Mouse (Mus musculus): ENCODE measurements around the gene Clcnkb.
A peak's percentile ranks its signal among the peaks of the same experiment; 100 is the strongest.

The Clcnkb gene

DNA sequence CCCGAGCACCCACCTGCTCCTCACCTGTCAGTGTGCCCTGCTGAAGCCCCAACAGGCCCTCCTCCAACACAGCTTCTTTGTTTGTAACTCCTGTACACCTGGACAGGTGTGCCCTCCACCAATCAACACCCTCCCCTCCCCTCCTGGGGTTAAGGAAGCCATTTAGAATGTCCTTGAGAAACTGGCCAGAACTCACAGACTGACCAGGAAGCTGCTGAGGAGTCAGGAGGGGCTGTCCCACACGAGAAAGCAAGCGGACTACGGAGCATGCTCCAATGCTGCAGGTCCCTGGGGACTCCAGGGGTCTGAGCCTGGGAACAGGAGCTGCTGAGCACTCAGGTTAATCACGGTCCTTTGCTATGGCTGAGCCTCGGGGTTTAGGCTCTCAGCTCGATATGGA is at the start of gene Clcnkb:
TSS of gene Clcnkb (minus strand) at position 91 of the 400 bp plus-strand sequence.
- no peak for DNase-seq (ENCODE audit: low spot score)

DNA sequence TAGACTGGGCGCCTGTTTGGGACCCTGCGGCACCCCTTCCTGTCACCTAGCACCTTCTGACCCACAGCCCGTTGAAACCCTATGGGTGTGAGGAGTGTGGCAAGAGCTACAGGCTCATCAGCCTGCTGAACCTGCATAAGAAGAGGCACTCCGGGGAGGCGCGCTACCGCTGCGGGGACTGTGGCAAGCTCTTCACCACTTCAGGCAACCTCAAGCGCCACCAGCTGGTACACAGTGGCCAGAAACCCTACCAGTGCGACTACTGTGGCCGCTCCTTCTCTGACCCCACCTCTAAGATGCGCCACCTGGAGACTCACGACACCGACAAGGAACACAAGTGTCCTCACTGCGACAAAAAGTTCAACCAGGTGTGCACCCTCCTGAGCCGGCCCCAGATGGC is 48.9 kb upstream of the Clcnkb start:
- no peak for DNase-seq (ENCODE audit: low spot score)

DNA sequence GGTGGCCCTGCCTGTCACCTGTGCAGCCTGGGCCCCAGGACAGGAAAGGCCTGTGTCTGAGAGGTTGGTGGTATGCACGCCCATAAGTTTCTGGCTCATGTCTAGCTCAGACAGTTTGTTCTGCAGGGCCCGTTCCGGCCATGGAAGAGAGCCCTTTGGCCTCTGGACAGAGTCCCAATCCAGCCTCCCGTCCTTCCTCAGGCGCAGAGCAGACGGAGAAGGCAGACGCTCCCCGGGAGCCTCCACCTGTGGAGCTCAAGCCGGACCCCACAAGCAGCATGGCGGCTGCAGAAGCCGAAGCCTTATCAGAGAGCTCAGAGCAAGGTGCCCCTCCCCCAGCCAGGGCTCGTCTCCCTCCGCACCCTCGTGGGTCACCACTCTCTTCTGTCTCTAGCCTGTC is 47.7 kb upstream of the Clcnkb start:
- DNase-seq (ENCODE audit: low spot score), result no peak

DNA sequence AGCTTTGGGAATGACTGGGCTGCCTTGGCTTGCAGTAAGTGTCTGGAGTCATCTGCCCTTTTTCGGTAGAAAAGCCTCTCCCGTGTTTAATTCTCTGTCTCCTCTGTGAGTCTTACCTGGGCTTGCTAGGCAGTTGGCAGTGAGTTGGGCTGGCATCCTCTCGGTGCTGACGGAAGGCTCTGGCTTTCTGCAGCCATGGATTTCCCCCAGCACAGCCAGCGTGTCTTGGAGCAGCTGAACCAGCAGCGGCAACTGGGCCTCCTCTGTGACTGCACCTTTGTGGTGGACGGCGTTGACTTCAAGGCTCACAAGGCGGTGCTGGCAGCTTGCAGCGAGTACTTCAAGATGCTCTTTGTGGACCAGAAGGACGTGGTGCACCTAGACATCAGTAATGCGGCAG is 45.8 kb upstream of the Clcnkb start:
- no peak for DNase-seq (ENCODE audit: low spot score)

DNA sequence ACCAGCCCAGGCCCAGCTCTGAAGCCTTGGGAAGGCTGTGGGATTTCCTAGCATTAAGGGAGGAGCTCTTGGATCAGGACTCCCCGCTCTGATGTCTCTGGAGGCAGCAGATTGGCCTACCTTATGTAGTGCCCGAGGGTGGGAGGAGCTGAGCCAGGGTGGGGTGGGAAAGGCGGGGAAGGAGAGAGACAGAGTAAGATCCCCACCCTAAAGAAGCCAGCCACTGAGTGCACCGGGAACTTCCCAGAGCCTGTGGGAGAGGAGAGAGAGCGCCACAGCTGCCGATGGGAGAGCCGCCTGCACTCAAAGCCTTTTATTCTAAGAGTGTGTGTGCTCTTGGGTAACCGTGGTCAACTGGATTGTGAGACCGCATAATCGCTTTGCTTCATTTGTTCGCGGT is 45.3 kb upstream of the Clcnkb start:
- DNase-seq (ENCODE audit: low spot score), result no peak

DNA sequence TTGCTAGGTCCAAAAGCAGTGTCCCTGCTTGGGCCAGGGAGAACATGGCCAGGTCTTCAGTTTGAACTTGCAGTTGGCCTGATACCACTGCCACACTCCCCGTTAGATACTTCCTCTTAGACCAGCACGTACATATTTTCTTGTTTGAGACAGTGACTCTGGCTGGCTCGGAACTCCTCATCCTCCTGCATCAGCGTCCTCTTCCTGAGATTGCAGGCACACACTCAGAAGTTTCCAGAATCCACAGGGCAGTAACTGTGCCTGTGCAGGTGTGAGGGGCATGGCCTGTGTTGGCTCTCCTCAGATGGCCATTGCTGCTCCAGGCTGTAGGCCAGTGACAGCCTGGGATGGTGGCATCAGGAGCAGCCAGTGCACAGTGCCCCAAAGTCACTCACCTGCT is 44.7 kb upstream of the Clcnkb start:
- no peak for DNase-seq (ENCODE audit: low spot score)

DNA sequence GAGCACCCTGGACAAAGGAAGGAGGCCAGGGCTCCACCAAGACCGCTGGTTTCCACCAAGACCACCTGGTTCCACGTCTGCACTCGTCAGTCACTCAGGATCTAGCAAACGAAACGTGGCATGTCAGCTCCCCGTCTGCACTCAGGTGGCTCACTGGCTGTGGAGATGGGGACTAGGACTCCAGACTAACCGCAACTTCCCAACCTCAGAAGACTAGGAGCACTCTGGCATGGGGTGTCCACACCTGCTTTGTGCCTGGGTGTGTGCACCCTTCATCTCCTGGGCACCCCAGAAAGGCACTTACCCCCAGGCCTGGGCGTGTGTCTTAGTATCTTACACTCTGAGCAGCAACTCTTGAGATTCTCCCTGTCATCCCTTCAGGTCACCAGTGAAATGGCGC is 44.0 kb upstream of the Clcnkb start:
- no peak for DNase-seq (ENCODE audit: low spot score)

DNA sequence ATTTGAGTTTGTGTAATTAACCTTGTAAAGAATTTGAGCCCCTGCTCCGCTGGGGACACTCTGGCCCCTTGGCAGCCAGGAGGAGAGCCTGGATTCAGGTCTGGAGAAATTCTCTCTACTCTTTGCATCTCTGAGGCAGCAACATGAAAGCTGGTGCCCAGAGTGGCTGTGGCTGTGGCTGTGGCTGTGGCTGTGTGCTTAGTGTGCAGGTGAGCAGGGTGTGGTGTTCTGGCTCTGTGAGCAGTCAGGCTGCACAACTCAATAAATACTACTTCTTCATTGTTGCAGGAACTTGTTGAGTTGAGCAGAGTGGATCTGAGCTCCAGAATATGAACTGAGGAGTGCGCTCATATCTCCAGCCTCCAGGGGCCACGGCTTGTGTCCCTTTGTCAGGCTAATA is 43.1 kb upstream of the Clcnkb start:
- no peak for DNase-seq (ENCODE audit: low spot score)

DNA sequence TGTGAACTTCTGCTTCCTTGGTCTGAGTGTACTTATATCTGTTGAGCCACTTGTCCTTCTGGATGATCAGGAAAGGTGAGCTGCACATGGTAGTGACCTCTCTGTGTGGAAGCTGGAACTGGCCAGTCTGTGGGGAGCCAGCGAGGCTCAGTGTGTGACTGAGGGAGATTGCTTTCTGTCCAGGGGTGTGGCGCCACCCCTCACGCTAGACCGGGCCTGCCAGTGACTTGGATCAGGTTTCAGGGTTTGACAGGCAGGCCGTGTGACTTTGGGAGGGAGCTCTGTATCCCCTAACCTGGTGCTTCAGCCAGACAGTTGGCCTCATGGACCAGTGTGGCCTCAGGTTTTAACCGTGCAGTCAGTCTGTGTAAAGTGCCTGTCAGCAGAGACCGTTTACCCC is 42.4 kb upstream of the Clcnkb start:
- DNase-seq (ENCODE audit: low spot score), result no peak

DNA sequence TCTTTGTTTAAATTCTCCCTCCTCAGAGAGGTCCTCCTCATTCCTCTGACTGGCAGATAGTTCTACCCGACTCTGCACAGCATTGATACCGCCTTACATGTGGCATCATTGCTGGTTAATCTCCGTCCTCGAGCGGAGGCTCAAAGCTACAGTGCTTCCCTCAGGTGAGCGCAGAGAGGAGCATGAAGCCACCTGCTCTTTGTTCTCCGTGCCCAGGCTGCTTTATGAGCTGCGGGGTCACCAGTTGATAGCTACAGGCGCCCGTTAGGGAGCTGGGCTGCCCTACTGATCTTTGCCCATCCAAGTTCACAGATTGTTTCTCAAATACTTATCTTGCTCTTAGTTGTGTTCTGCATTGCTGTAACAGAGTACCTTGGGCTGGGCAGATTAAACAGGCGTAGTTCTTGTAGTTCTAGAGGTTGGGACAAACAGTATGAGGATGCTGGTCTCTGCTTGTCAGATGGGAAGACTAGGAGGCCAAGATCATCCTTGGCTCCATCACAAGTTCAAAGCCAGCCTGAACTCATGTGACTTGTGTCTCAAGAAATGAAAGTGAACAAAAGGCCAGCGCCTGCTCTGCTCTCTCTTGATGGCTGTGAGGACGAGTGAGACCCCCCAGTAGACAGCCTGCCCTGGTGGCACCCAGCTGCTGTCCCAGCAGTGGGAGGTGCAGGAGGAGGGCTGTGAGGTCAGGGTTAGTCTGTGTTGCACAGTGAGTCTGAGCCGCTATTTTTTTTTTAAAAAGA is 40.6 kb upstream of the Clcnkb start:
- DNase-seq (ENCODE audit: low spot score), result no peak

DNA sequence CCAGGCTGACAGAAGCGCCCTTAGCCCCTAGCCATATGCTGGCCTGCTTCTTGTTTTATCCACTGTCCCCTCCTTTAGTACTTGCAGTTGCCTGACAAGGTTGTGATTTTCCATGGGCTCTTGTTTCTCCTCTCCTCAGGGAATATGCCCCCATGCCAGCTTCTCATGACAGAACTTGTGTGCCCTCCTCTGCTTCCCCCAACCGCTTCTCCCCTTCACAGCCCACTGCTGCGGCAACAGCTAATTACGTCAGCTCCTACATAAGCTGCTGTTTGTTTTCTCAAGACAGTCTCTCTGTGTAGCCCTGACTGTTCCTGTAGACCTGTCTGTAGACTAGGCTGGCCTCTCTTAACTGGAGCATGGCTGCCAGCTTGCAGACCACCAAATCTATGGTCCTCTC is 39.7 kb upstream of the Clcnkb start:
- DNase-seq (ENCODE audit: low spot score), result no peak

DNA sequence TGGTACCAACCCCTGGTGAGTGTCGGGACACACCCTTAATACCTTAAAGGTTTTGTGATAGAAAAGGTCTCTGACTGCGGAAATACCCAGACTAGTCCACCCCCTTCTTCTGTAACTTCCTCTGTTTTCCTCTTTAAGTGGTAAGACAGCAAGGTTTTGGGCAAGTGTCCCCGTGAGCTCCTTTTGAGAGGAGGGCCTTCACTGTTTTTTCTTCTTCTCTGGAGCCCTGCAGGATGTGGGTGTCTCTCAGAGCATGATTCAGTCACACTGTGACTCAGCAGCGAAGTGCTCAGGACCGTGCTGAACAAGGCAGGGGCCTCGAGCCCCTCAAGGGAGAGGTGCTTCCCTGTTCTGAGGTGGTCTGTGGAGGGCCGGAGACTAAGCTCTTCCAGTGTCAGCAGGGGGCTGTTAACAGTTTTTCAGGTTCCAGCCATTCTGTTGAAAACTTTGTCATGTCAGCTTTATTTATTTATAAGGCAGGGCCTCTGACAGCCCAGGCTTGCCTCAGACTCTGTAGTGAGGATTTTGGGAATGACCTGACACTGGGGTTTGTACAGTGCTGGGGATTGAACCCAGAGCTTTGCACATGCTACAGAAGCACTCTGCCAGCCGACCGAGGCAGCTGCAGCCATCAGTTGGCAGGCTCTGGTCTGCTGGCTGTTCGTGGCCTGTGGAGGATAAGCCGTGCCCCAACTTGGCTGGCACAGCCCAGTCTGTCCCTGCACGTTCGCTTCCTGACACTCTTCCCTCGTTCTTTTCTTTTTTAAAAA is 39.0 kb upstream of the Clcnkb start:
- DNase-seq (ENCODE audit: low spot score), result no peak

DNA sequence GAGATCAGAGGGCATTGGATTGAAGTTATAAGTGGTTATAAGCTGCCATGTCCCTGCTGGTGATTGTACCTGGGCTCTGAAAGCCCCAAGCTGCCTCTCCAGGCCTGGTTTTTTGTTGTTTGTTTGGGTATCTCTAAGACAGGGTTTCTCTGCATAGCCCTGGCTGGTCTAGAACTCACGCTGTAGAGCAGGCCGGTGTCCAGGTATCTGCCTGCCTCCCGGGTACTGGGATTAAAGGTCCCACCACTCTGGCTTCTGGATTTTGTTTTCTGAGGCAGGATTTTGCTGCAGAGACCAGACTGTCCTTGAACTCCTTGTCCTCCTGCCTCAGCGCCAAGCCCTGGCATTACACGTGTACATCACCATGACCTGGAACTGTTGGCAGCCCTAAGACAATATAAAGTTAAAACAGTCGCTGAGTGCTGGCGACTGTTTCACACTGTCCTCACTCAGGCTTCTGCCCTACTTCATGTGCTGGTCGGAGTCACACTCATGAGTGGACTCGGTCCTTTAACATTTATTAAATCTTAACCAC is 36.2 kb upstream of the Clcnkb start:
- no peak for DNase-seq (ENCODE audit: low spot score)

DNA sequence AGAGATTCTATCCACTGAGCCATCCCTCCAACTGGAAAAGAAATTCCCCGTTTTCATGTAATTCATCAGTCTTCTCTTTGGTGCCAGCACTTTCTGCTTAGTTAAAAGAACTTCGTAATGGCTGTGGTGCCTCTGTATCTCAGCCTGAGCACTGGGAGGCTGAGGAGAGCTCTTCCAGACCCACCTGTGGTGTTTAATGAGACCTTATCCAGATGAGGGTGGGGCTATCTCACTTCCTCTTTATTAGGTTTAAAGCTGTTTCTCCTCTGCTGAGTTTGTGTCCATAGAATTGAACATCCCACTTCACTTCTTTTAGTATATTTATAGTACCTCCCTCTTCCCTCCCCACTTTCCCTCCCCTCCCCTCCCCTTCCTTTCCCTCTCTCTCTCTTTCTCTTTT is 35.4 kb upstream of the Clcnkb start:
- DNase-seq (ENCODE audit: low spot score), result no peak

DNA sequence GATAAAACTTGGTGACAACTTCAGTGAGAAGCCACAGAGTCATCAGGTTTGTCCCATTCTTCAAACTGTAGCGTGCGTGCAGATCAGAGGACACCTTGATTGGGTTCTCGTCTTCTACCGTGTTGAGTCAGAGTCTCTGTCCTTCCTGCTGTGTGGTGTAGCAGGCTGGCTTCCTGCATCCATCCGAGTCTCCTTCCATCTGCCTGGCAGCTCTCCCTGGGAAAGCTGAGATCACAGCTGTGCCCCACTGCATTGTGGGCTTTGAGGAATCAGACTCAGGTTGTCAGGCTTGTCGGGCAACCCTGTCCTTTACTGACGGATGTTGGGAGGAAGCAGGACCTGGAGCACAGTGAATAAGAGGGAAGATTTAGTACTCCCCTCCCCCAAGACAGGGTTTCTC is 30.4 kb upstream of the Clcnkb start:
- DNase-seq (ENCODE audit: low spot score), result no peak

DNA sequence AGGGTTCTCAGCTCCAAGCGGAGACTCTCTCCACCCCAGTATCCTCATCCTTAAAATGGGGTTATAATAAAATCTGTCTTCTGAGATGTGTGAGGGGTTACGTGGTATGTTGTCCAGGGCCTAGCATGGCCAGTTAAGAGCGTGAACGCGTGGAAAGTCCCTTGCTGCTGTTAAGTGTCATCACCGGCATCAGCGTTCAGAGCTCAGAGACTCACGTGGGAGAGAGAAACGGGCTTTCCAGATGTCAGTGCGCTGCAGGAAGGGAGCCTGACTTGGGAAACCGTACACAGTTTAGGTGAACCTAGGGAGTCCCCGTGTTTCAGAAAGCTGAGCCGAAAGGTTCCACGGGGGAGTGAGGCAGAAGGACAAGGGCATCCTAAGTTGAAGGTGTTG is 29.5 kb upstream of the Clcnkb start:
- DNase-seq (ENCODE audit: low spot score), result no peak

DNA sequence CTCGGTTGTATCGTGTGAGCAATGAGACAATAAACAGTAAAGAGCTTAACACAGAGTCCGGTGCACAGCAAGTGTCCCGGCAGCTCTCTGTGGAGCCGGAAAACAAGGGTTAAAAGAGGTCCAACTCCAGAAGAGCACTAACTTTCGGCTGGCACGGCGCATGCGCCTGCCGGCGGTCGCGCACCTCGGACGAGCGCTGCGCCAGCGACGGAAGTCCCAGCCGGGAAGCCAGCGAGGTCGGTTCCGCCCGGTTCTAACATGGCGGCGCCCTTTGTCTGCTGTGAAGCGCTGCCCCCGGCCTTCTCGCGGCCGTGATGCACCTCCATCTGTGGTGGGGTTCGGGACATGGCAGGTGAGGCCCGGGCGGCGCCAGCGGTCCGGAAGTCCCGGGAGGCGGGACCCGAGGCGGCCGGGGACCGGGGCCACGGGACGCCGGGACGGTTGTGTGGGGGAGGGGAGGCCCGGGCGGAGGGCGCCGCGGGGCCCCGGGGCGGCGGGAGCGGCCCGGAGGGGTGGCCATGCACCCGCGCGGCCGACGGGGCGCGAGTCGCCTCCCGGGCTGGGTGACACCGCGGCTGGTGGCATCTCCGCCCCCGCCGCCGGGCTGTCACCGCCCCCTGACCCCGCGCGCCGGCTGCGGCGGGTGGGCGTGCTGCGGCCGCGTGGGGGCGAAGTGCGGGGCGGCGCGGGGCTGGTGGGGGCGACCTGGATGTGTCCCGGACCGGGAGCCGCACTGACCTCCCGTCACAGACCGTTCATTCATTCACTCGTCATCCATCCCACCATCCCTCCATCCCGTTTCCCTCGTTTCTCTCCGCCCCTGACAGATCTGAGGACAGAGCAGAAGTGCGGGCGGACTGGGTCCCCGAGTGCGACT is 28.9 kb upstream of the Clcnkb start, which contains the start of gene Zbtb17:
TSS of gene Zbtb17 (plus strand) at position 204 of the 877 bp plus-strand sequence.
- peak; percentile 81 for DNase-seq (ENCODE audit: low spot score)

DNA sequence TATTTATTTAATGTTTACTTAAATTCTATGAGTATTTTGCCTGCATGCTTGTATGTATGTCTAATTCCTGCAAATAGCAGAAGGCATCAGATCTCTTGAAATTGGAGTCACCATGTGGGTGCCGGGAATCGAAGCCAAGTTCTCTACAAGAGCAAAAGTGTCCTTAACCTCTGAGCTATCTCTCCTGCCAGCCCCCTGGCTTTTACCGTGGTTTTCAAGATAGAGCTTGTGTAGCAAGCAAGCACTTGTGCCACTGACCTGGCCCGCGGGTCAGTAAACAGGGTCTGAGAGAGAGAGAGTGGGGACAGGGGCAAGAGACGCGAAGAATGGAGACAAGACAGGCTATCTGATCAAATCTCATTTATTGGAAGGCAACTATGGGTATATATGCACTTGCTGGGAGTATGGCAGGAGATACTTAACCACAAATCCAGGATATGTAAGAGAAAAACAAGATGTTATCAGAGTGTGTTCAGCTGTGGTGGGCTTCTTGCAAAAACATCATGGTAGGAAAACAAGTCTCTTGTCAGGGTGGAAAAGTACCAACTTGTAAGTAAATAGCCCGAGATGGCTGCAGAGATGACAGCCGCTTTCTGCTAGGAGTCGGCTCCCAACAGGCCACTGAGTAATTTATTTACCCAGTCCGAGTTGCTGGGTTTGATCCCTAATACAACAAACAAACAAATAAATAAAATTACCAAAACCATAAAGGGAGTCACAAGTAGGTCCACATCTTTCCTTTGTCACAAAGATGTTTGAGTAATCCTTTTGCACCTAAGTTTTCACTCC is 28.0 kb upstream of the Clcnkb start:
- DNase-seq (ENCODE audit: low spot score), result no peak

DNA sequence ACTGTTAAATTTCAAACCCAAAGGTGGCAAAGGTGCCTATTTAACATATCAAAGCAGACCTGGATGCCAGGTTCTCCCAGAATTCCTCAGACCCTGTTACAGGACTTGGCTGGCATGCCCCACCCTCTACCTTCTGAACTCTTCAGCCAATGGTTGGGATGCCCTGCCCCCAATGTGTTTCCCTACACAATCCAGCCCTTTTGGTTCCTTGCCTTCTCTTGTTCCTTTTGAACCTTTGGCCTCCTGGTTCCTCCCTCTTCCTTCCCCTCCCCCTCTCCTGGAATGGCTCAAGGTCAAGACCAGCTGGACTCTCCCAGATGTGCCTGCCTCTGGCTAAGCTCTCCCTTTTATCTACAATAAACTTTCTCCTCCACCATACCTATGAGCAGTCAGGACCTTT is 25.1 kb upstream of the Clcnkb start:
- no peak for DNase-seq (ENCODE audit: low spot score)

DNA sequence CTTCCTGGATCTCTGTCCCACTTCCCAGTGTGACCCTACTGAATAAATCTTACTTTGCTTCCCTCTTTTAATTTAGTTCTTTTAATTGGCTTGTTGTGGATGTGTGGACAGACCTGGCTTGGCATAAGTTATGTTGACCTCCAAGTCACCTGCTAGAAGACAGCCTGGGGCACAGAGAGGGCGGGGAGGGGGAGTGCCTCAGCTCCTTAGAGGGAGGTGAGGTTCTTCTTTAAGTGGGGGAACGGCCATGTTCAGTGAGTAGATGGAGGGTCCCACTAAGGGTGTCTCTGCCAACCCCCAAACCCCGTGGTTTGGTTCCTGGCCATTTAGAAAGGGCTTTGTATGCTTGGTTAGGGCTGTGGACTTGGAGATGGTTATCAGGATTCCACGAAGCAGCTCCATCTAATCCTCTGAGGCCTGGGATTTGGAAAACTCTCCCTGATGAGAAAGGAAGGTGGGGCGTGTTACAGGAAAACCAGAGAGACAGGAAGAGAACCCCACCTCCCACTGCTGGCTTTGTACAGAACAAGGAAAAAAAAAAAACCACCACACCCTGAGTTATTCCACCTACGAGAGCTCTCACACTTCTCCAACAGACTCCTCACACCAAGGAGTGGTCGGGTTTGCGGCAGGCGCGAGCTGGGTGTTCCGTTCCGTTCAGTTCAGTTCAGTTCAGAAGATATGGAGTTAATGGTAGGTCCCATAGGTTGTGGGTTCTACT is 23.4 kb upstream of the Clcnkb start:
- no peak for DNase-seq (ENCODE audit: low spot score)

DNA sequence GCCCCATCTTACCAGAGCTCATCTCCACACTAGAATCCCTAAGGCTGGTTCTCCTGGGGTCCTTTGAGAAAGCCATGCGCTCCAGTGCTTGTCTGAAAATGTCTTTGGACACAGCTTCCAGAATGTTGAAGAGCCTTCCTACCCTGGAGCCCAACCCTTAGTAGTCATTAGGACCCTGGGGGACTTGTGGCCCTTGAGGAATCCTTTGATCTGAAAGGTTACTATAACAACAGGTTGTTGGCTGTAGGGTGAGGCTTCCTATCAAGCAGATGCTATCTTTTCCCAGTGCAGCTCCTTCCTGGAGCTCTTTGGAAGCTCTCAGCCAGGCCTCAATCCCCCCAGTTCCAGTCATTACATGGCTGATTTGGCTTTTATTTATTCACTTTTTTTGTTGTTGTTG is 20.2 kb upstream of the Clcnkb start, which contains the start of gene Srarp:
TSS of gene Srarp (minus strand) at position 132 of the 400 bp plus-strand sequence.
- DNase-seq (ENCODE audit: low spot score), result no peak

All from c-Kit-positive CD71-positive TER-119-positive erythroid progenitor cells, embryonic 14.5 days (primary cell).